Mouse (Mus musculus) liver, embryonic 16.5 days (tissue): ENCODE measurements around the gene Bcl7a. TPM values are rescaled to one million over a fixed set of nuclear protein-coding genes. Genes with fewer than 3 reads are reported as not detected.
A peak's percentile ranks its signal among the peaks of the same experiment; 100 is the strongest.

ENCODE experiments used
- ATAC-seq: fragments of 200-750 bp; cut with Nextera tagmentation; 2 replicates; pipeline ENCODE4 v1.8.0; 2017; ENCODE audit warnings: low read depth, mild to moderate bottlenecking, moderate number of reproducible peaks, moderate library complexity
- H3K27ac ChIP-seq: fragments of 300-500 bp; sonication (generic); 2 replicates; pipeline ENCODE4 v1.5.1; 2014; ENCODE audit warnings: mild to moderate bottlenecking, low read length
- H3K27me3 ChIP-seq: fragments of 300-500 bp; sonication (generic); 2 replicates; pipeline ENCODE4 v1.6.1; 2014; ENCODE audit warnings: low read depth, low read length, mixed read lengths; ENCODE audit not compliant: control insufficient read depth, insufficient read depth
- H3K36me3 ChIP-seq: fragments of 300-500 bp; sonication (generic); 2 replicates; pipeline ENCODE4 v1.6.1; 2014; ENCODE audit warnings: mild to moderate bottlenecking; ENCODE audit not compliant: control insufficient read depth, insufficient read depth
- H3K4me1 ChIP-seq: fragments of 300-500 bp; sonication (generic); 2 replicates; pipeline ENCODE4 v1.6.1; 2014; ENCODE audit warnings: low read depth, low read length, mixed read lengths; ENCODE audit not compliant: control insufficient read depth
- H3K4me2 ChIP-seq: fragments of 300-500 bp; sonication (generic); 2 replicates; pipeline ENCODE4 v1.6.1; 2014; ENCODE audit warnings: low read depth, low read length, mixed read lengths
- H3K4me3 ChIP-seq: fragments of 300-500 bp; sonication (generic); 2 replicates; pipeline ENCODE4 v1.5.1; 2014; ENCODE audit warnings: low read depth, mild to moderate bottlenecking, low read length
- H3K9ac ChIP-seq: fragments of 300-500 bp; sonication (generic); 2 replicates; pipeline ENCODE4 v1.6.1; 2014; ENCODE audit warnings: low read depth, low read length
- H3K9me3 ChIP-seq: fragments of 300-500 bp; sonication (generic); replicated peaks from 2 replicates; pipeline ENCODE4 v1.6.1; 2016; ENCODE audit warnings: low read length; ENCODE audit not compliant: control insufficient read depth
- WGBS: fragments of 180-500 bp; shearing (Covaris S2); extraction: QIAGEN DNeasy Blood & Tissue Kit; methylation state at CpG from one replicate; pipeline ENCODE4 v1.1.7; 2014; ENCODE audit not compliant: insufficient replicate concordance; 5-methylcytosine and 5-hydroxymethylcytosine counted together
- polyA plus RNA-seq: library from polyadenylated mRNA; unstranded; fragments of >200 nt; fragmentation: Nextera tagmentation; extraction: Ambion mirVana; gene quantifications from 2 replicates; pipeline ENCODE4 v1.2.1, GENCODE M21; 2015

Gene Bcl7a
- polyA plus RNA-seq, 1 experiment from 2014 or later = 6.0 TPM

DNA sequence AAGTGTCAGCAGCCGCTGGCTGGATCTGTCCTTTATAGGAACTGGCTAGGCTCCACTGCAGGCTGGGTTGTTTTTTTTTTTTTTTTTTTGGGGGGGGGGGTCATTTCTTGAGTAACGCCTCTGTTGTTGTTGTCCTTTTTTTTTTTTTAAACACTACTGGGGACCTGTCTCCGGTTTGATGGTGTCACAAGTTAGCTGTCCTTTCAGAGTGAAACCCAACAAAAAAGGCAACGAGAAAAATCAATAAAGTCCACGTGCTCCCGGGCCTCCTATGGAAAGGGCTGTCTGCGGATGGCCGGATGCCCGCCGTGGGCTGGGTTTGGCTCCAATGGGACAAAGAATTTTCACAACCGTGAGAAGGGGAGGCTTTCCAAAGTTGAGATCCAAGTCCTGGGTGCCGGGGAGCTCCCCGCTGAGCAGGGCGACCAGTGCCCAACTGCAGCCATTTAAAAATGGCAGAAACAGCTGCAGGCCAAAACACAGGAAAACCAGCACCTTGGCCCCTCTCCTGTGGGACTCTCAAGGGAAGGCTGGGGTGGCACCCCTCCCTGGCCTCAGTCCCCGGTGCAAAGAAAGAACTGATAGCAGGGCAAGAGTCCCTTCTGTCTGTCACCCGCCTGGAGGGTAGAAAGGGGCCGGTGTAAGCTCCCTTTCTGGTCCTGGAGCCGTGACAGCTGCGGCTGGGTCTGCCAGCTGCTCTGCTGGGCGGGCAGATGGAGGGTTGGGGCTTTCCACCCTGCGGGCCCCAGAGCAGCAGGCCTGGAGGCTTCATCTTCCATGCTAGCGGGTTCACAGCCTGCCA, 2.4 kb downstream of the Bcl7a start:
- Histone ChIP-seq H3K4me3 (peak overlapping the region; percentile 85), H3K4me2 (peak overlapping the region; percentile 94), H3K4me1 (peaks cover 15% of the 10 kb centered on the region), H3K27ac (peak overlapping the region; percentile 78), H3K9me3 (no peaks in the 10 kb centered on the region), H3K36me3 (no peaks in the 10 kb centered on the region), H3K27me3 (no peaks in the 10 kb centered on the region), H3K9ac (peak overlapping the region; percentile 84)
- ATAC-seq = peak; percentile 31; the same call in 1 of the 2 replicates
- WGBS = 3% methylated on average over 22 of the region's 22 CpGs

DNA sequence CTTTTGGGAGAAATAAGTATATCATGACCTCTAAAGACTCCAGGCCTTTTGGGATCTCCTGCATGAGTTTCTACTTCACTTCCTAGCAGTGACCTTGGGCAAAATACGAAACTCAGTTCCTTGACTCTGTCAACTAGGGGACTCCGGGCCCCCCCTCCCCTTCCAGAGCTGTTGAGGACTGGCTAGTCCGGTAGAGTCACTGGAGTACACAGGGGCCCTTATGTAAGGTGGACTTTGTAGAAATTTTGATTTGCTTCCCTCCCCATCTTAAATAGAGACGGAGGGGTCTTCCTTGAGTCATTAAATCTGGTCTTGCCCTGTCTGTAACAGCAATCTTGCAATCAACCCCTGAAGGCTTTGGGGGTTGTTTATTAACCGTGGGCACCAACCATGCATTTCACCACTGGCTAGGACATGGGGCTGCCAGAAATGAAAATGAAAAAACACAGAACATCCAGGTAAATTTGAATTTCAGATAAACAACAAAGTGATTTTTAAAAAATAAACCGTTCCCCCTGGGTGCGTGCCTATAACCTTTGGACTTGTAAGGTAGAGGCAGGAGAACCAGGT, 3.2 kb downstream of the Bcl7a start:
- Histone ChIP-seq H3K36me3 (no peaks in the 10 kb centered on the region), H3K4me1 (peaks cover 15% of the 10 kb centered on the region)
- WGBS = 63% methylated on average over 7 of the region's 7 CpGs

DNA sequence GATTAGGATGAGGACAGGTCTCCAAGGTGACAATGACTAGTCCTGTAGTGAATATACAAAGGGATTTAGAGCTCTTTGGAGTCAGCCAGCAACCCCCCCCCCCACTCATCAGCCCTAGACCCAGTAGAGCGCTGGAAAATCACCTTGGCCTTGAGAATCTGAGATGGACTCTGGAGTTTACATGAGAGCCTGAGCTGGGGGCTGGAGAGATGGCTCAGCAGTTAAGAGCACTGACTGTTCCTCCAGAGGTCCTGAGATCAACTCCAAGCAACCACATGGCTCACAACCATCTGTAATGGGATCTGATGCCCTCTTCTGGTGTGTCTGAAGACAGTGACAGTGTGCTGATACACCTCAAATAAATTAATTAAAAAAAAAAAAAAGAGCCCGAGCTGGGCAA, 4.4 kb downstream of the Bcl7a start:
- Histone ChIP-seq H3K4me3 (no peak overlapping the region), H3K4me1 (peaks cover 15% of the 10 kb centered on the region), H3K36me3 (no peaks in the 10 kb centered on the region), H3K27ac (no peak overlapping the region), H3K9me3 (no peaks in the 10 kb centered on the region), H3K9ac (no peak overlapping the region), H3K27me3 (no peaks in the 10 kb centered on the region), H3K4me2 (no peak overlapping the region)
- whole genome bisulfite sequencing = 60% methylated on average over 2 of the region's 2 CpGs
- no peak for ATAC-seq

More for the DNA sequence above, 3.2 kb downstream of the Bcl7a start:
- H3K9ac ChIP-seq = no peak overlapping the region; the same call in 1 of the 2 replicates
- H3K4me2 ChIP-seq = peak overlapping the region; percentile 94
- no peak for ATAC-seq
- peak overlapping the region; percentile 60 for H3K27ac ChIP-seq
- H3K9me3 ChIP-seq = no peaks in the 10 kb centered on the region
- peak overlapping the region; percentile 85 for H3K4me3 ChIP-seq
- H3K27me3 ChIP-seq = no peaks in the 10 kb centered on the region

DNA sequence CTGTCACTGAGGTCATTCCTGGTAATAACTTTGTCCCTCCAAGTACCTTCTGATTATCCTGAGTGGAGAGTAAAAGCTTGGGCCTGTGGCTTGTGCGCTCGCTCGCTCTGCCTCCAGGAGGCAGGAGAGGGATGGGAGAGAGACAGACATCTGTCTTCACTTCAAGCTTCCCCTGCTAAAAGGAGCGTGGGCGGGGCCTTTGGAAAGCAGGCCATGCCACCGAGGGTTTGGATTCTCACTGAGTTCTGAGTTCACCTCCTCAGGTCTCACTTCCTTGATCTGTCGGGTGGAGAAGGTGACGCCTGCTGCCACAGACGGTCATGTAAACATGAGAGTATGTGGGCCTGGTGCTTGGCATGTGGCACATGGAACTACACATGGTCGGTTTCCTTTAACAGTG, 6.8 kb downstream of the Bcl7a start:
- no peak for ATAC-seq
- Histone ChIP-seq H3K9ac (no peak overlapping the region), H3K4me1 (peaks cover 15% of the 10 kb centered on the region), H3K27me3 (no peaks in the 10 kb centered on the region), H3K4me2 (no peak overlapping the region), H3K36me3 (no peaks in the 10 kb centered on the region), H3K9me3 (no peaks in the 10 kb centered on the region), H3K4me3 (no peak overlapping the region), H3K27ac (no peak overlapping the region)
- 37% methylated on average over 10 of the region's 10 CpGs for WGBS

DNA sequence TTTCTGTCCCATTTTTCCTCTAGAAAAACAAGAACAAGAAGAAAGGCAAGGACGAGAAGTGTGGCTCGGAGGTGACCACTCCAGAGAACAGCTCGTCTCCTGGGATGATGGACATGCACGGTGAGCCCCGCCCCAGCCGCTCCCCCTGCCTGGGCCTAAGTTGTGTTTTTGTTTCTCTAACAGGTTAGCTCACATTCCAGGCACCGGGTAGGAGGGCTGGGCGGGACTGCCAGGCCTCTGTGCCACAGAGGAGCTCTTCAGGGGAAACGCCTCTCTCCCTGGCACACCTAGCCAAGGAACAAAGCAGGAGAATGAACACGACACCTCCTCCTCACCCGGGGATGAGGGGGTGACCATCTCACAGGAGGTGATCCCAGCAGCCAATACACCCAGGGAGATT, 12.3 kb downstream of the Bcl7a start:
- H3K36me3 ChIP-seq = peaks cover 3% of the 10 kb centered on the region
- ATAC-seq = no peak

DNA sequence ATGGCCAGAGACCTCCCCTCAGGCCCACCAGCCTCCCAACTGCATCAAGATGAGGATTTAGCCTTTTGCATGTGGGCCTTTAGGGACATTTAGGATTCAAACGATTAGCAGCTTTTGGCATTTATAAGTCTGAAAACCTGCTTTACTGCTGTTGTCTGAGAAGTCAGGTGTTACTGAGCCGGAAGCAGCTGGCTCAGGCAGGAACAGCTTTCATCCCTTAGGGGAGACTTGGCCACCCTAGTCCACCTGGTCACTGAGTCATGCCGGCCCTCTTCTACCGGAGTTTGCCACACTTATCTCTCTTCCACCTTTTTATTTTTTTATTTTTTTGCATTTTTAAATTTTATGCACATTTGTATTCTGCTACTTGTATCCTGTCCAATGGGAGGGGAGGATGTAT, 13.6 kb downstream of the Bcl7a start:
- H3K4me1 ChIP-seq = no peaks in the 10 kb centered on the region
- no peaks in the 10 kb centered on the region for H3K9me3 ChIP-seq
- no peaks in the 10 kb centered on the region for H3K27me3 ChIP-seq
- H3K36me3 ChIP-seq = peaks cover 3% of the 10 kb centered on the region
- ATAC-seq = no peak
- no peak overlapping the region for H3K9ac ChIP-seq
- 87% methylated on average over 4 of the region's 4 CpGs for WGBS
- no peak overlapping the region for H3K4me3 ChIP-seq
- no peak overlapping the region for H3K27ac ChIP-seq
- H3K4me2 ChIP-seq = no peak overlapping the region

More for the DNA sequence above, 12.3 kb downstream of the Bcl7a start:
- Histone ChIP-seq H3K9me3 (no peaks in the 10 kb centered on the region), H3K4me1 (no peaks in the 10 kb centered on the region), H3K4me2 (no peak overlapping the region), H3K9ac (no peak overlapping the region), H3K27ac (no peak overlapping the region), H3K4me3 (no peak overlapping the region), H3K27me3 (no peaks in the 10 kb centered on the region)
- WGBS = 75% methylated on average over 11 of the region's 11 CpGs

DNA sequence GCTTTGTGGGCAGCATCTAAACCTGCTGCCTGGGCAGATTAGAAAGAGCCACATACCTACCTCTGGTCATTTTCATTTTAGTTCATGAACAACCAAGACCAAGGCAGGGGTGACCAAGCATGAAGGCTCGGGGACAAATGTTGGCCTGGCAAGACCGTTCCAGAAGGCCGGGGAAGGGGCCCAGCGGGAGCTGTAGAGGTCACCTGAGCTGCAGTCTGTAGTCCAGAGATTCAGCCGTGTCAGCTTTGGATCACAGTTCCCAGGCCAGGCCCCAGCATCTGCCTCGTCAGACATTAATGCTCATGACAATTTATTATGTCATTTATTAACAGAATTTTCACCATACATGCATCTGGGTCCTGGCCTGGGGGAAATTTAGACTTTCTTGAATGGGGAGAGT, 15.8 kb downstream of the Bcl7a start:
- H3K9me3 ChIP-seq = no peaks in the 10 kb centered on the region
- no peaks in the 10 kb centered on the region for H3K4me1 ChIP-seq
- no peak overlapping the region for H3K9ac ChIP-seq
- H3K27ac ChIP-seq = no peak overlapping the region
- no peak for ATAC-seq
- no peak overlapping the region for H3K4me3 ChIP-seq
- no peak overlapping the region for H3K4me2 ChIP-seq
- H3K36me3 ChIP-seq = peaks cover 3% of the 10 kb centered on the region
- H3K27me3 ChIP-seq = no peaks in the 10 kb centered on the region
- WGBS = 76% methylated on average over 6 of the region's 6 CpGs

DNA sequence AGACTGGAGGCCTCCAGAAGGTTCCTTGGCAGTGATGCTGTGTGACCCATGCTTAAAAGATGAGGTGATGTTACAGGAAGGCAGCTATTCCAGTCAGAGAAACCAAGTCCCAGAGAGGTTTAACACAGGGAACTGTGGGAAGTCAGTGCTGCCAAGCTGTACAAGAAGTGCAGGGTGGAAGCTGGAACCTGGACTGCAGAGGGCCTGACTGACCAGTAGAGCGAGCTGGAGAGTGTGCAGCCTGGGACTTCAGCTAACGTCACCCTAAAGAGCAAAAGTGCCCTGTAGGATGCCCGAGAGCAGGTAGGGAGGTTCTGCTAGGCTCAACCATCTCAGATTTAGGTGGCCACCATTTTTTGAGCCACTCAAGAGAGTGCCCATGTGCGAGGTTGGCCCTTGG, 19.3 kb downstream of the Bcl7a start:
- WGBS = 77% methylated on average over 4 of the region's 4 CpGs
- ATAC-seq = no peak
- Histone ChIP-seq H3K9me3 (no peaks in the 10 kb centered on the region), H3K36me3 (peaks cover 1% of the 10 kb centered on the region), H3K4me2 (no peak overlapping the region), H3K4me1 (no peaks in the 10 kb centered on the region), H3K27ac (no peak overlapping the region), H3K9ac (no peak overlapping the region), H3K4me3 (no peak overlapping the region), H3K27me3 (no peaks in the 10 kb centered on the region)

DNA sequence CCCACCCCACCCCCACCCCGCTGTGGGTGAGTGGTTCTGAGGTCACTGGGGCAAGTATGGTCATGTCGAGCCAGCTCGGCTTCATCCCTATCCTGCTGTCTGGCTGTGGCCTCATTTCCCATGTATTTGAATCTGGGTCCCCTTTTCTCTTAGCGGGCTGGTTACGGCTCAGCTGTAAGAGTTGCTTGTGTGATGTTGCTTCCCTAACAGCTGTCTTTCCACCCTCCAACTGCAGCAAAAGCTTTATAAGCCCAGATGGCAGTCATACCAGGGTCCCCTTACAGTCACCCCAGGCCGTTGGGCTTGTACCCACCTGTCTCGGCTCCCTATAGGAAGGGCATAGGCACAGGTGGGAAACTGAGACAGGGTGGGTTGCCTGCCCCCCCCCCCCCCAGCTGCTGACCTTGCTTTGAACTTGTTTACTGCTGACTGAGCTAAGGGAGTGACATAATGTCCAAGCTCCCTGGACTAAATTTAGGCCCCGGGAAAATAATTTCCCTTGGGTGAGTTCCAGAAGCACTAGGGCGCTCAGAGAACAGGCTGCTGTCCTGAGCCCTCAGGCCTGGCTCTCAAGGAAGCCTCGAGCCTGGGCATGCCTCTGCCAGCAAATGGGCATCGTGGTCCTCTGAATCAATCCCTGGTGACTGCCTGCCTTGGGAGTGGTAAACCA, 20.8 kb downstream of the Bcl7a start:
- Histone ChIP-seq H3K4me3 (no peak overlapping the region), H3K27ac (peak overlapping the region; percentile 24; the same call in 1 of the 2 replicates), H3K4me1 (no peaks in the 10 kb centered on the region), H3K27me3 (no peaks in the 10 kb centered on the region), H3K9ac (no peak overlapping the region), H3K36me3 (no peaks in the 10 kb centered on the region; the same call in 1 of the 2 replicates), H3K4me2 (no peak overlapping the region), H3K9me3 (no peaks in the 10 kb centered on the region)
- no peak for ATAC-seq
- WGBS = 76% methylated on average over 11 of the region's 11 CpGs
